Mouse (Mus musculus) cerebellum, adult 2 months (tissue): ENCODE results near the gene Fhit.

Experiments used
- CTCF ChIP-seq: fragments of 200-500 bp; IDR thresholded peaks from 2 replicates; pipeline ENCODE4 v1.5.1; 2011; ENCODE audit warnings: low read depth, mild to moderate bottlenecking, control low read depth, low read length, moderate library complexity, borderline replicate concordance; ENCODE audit not compliant: insufficient read depth
- POLR2A ChIP-seq: fragments of 200-500 bp; IDR thresholded peaks from 2 replicates; pipeline ENCODE4 v1.6.1; 2011; ENCODE audit warnings: low read length, control low read depth, borderline replicate concordance; ENCODE audit not compliant: insufficient read depth

- TF ChIP-seq POLR2A (no peak), CTCF (no peak)
Observed at GRCm38 (mm10) chr14:11083946-11084345, 77.9 kb downstream of the Fhit start.
